Mouse (Mus musculus) MEL-GATA-1-ER (cell line): Measurements from ENCODE around the gene Kntc1.

Source experiments
- DNase-seq: peaks from one replicate; pipeline ENCODE4 v3.0.0-alpha.2; 2012; ENCODE audit warnings: low read depth; ENCODE audit errors: extremely low read depth

Kntc1 gene

GRCm38 (mm10) chr5:123865365-123865764 lies 115.8 kb downstream of the Kntc1 start, which contains the start of gene Hcar2:
Gene Hcar2, minus strand, starts transcription at chr5:123865499.
- DNase-seq, result no peak

GRCm38 (mm10) chr5:123866457-123866856 lies 116.9 kb downstream of the Kntc1 start:
- DNase-seq, result no peak

- DNase-seq, result no peak
Observed at GRCm38 (mm10) chr5:123869615-123870014, 120.1 kb downstream of the Kntc1 start.
